Mouse (Mus musculus) thymus, adult 18-20 months (tissue): ENCODE data around the gene Srp14.

Source experiments
- DNase-seq, 2 experiments: peaks; one replicate each; pipeline ENCODE4 v3.0.0; 2022; ENCODE audit warnings: mixed read lengths in 2 of 2

Srp14 gene

GRCm38 (mm10) chr2:118490241-118491091 lies 11.0 kb upstream of the Srp14 start:
- peak in 1 of 2 experiments; percentile 72 for DNase-seq

- DNase-seq: peak in 1 of 2 experiments; percentile 65
Measured at GRCm38 (mm10) chr2:118487806-118488205, 8.3 kb upstream of the Srp14 start.

- peak; percentile 72 to 78 for DNase-seq
Measured at GRCm38 (mm10) chr2:118486933-118487332, 7.4 kb upstream of the Srp14 start.

- DNase-seq: no peak
Measured at GRCm38 (mm10) chr2:118485415-118485814, 5.9 kb upstream of the Srp14 start.

- DNase-seq: no peak
Measured at GRCm38 (mm10) chr2:118484386-118484898, 4.9 kb upstream of the Srp14 start.

- DNase-seq: peak in 1 of 2 experiments; percentile 53
Measured at GRCm38 (mm10) chr2:118483032-118483431, 3.5 kb upstream of the Srp14 start.

- no peak for DNase-seq
Measured at GRCm38 (mm10) chr2:118480886-118481285, 1.4 kb upstream of the Srp14 start.

- no peak for DNase-seq
Measured at GRCm38 (mm10) chr2:118478833-118479549, 520 bp downstream of the Srp14 start.

- DNase-seq: no peak
Measured at GRCm38 (mm10) chr2:118468354-118468753, 11.2 kb downstream of the Srp14 start.

- no peak for DNase-seq
Measured at GRCm38 (mm10) chr2:118466601-118467000, 12.9 kb downstream of the Srp14 start.

GRCm38 (mm10) chr2:118465894-118466293 lies 13.6 kb downstream of the Srp14 start:
- no peak for DNase-seq

- DNase-seq: no peak
Measured at GRCm38 (mm10) chr2:118464450-118464849, 15.1 kb downstream of the Srp14 start.

GRCm38 (mm10) chr2:118463480-118463879 lies 16.0 kb downstream of the Srp14 start:
- DNase-seq: no peak

- no peak for DNase-seq
Measured at GRCm38 (mm10) chr2:118461480-118462165, 17.9 kb downstream of the Srp14 start.

- DNase-seq: no peak
Measured at GRCm38 (mm10) chr2:118457463-118458261, 21.8 kb downstream of the Srp14 start.

- DNase-seq: no peak
Measured at GRCm38 (mm10) chr2:118457029-118457428, 22.5 kb downstream of the Srp14 start.

- no peak for DNase-seq
Measured at GRCm38 (mm10) chr2:118451056-118451455, 28.5 kb downstream of the Srp14 start.

GRCm38 (mm10) chr2:118448181-118448580 lies 31.3 kb downstream of the Srp14 start:
- DNase-seq: no peak

- no peak for DNase-seq
Measured at GRCm38 (mm10) chr2:118445696-118446674, 33.5 kb downstream of the Srp14 start.

GRCm38 (mm10) chr2:118442723-118443122 lies 36.8 kb downstream of the Srp14 start:
- no peak for DNase-seq

GRCm38 (mm10) chr2:118442172-118442571 lies 37.3 kb downstream of the Srp14 start:
- no peak for DNase-seq
